Mouse (Mus musculus) kidney, adult 18-20 months (tissue): Measurements from ENCODE around the gene Keap1.
"Not testable (repeated sequence)": the region's sequence is repeated elsewhere in the genome, so short reads cannot be mapped to it uniquely, and the experiment has no call there.

Source experiments
- DNase-seq: peaks from one replicate; pipeline ENCODE4 v3.0.0; 2021

The Keap1 gene

DNA sequence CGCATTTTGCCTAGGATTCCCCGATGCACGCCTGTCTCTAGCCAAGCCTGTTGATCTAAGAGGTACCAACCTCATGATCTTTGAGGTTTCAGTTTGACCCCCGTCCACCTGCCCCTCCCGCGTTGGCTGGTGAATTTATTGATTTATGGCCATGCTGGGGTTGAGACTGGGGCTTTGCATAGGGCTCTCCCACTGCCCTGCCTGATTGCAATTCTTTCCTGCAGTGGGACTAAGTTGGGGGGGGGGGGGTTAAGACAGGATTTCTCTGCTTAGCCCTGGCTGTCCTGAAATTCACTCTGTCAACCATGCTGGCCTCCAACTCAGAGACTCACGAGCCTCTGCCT is 13.8 kb downstream of the Keap1 start:
- DNase-seq: no peak

DNA sequence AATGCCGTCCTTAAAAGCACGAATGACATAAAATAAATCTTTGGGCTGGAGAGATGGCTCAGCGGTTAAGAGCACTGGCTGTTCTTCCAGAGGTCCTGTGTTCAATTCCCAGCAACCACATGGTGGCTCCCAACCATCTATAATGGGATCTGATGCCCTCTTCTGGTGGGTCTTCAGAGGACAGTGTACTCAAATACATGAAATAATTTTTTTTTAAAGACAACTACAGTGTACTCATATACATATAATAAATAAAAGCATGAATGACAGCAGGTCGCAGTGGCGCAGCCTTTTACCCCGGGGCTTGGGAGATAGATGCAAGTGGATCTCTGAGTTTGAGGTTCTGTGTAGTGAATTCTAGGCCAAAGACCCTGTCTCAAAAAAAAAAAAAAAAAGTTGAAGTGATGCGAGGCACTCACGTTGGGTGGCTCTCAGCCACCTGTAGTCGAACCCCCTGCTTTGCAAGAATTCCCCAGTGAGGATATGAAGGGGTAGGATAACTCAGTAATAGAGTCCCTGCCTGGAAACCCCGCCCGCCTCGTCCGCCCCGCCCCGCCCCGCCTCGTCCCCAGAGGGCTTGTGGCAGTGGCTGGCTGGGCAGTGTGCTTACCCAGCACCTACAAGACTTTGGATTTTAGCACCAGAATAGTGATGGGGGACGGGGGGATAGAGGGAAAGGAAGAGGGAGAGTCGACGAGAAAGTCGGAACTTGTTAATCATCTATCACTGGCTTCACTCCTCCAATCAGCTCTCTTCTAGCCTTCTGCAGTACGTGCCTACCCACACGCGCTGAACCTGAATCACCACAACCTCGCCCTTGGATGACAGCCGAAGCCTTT is 14.4 kb downstream of the Keap1 start:
- peak; percentile 53 for DNase-seq

DNA sequence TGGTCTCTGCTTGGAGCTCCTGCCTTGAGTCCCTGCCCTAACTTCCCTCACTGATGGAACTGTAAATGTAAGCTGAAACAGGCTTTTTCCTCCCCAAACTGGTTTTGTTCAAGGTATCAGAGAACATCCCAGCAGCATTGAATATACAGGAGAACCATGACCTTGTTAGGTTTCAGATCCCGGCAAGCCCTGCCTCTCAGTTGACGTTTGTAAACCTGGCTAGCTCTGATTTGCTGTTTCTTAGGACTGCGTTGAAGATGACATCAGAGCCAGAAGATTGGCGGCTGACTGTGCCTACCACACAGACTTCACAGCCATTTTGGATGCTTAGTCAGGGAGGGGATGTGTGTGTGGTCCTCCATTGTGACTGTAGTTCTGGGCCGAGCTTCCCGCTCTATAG is 15.3 kb downstream of the Keap1 start:
- DNase-seq: no peak

DNA sequence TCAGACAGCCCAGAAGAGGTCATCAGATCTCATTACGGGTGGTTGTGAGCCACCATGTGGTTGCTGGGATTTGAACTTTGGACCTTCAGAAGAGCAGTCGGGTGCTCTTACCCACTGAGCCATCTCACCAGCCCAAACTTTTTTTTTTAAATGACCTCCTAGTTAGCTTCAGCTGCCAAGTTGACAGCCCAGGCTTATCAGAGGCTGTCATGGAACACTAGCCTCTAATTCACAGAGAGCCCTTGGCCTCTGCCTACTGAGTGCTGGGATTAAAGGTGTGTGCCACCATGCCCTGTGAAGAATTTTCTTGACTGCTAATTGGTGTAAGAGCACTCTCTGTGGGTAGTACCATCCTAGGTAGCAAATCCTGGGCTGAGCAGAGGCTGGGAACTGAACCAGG is 15.7 kb downstream of the Keap1 start:
- DNase-seq: not testable (repeated sequence)

DNA sequence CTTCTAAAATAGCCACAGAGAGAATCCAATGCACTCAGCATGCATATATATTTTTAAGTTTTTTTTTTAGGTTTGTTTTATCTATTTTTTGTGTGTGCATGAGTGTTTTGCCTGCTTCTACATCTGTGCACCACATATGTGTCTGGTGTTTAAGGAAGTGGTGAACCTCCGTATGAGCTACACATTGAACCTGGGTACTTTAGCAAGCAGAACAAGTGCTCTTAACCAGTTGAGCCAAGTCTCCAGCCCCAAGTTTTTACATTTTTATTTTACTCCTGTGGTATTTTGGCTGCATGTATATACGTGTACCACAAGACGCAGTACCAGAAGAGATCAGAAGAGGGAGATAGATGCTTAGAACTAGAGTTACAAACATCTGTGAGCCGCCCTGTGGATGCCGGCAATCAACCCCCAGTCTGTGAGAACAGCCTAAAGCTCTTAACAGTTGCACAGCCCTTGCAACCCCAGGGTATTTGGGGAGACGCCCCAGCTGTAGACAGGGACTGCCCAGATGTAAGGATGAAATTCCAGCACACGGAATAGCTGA is 17.7 kb downstream of the Keap1 start:
- peak; percentile 29 for DNase-seq

DNA sequence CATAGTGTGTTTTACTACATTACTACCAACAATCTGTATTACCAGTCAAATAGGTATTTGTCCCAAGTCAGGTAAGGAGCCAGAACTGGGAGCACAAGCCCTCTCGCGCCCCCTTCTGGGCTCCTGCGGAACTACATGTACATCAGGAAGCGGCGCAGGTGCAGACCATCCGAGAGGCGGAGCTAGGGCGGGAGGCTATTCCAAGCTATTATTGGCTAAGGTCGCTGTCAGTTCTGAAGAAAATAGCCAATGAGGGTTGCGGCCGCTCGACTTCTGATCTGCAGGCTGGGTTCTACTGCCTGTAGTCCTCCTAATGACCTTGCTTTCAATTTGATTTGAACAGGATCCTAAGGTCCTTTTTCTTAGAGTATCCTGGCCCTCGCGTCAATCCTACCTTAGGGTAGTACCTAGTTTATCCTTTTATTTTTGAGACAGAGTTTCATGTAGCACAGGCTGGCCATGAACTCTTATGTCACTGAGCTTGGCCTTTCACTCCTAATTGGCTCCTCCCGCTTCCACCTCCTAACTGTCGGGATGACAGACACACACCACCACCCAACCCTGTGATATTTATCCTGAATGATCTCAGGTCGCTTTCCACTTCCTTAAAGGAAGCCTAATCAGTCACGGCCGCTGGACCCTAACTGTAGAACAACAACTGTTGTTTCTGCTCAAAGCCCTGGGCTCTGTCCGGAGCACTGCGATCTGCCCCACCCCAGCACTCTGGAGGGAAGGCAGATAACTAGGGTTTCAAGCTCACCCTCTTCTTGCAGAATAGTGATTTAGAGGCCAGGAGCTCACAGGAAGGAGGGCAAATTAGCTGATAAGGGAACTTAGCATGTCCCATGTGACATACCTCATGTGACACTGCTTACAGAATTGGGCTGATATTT is 18.4 kb downstream of the Keap1 start:
- DNase-seq: peak; percentile 97

DNA sequence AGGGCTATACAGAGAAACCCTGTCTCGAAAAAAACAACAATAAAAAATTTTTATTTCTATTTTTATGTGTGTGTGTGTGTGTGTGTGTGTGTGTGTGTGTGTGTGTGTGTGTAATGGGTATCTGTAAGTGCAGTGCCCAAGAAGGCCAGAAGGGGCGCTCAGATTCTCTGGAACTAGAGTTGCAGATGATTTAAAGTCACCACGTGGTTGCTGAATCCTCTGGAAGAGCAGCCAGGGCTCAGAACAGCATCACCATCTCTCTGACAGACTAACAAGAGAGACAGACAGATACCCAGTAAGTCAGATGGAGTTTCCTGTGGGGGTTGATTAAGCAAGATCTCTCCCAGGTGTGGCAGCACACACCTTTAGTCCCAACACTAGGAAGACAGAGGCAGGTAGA is 19.3 kb downstream of the Keap1 start:
- DNase-seq: no peak

DNA sequence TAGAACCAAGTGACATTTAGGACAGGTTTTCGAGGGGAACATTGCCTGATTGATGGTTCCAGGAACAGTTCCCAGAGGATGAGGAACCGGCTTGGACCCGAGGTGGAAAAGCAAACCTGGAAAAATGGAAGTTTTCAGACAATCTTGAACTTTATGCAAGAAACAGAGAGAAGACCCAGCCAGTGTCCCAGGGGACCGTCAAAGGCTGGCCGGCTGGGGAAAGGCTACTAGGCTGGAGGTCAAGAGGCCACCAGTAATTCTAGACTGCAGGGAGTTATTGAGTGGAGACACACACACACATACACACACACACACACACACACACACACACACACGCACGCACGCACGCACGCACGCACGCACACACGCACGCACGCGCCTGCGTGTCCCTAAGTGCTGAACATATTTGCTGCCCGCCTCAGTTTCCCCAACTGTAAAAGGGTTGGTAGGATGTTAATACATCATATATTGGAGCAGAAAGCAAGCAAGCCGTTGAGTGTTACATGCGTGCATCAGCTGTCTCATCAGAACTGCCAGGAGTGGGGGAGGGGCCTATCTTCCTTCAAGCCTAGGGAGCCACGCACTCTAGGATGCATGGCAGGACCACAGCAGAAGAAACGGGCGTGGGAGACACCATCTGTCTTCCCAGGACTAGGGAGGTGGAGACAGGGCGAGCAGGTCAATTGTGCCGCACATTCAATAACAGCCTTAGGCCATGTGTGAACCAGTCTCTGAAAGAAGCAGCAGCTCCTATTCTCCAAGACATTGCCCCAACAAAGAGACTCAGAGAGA is 22.9 kb downstream of the Keap1 start:
- DNase-seq: no peak

DNA sequence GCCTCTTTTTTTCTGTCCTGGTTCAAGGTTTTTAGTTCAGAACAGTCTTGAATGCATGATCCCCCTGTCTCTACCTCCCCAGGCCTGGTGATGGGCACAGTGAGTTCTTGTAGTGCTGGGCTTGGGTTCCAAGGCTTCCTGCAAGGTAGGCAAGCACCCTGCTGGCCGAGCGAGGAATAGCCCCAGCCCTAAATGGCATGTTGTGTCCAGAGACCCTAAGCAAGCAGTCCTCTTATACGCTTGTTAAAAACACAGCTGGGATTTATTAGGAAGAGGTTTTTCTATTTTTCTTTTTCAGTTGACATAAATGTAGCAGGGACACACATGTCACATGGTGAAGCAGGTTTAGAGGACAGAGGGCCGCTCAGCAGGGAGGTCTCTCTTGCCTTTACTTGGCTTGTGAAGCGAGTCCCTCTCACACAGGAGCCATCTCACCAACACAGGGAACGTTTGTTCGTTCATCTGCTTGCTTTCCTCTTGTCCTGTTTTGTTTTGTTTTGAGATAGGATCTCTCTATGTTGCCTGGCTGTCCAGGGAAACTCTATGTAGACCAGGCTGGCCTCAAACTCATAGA is 25.5 kb downstream of the Keap1 start:
- DNase-seq: no peak

DNA sequence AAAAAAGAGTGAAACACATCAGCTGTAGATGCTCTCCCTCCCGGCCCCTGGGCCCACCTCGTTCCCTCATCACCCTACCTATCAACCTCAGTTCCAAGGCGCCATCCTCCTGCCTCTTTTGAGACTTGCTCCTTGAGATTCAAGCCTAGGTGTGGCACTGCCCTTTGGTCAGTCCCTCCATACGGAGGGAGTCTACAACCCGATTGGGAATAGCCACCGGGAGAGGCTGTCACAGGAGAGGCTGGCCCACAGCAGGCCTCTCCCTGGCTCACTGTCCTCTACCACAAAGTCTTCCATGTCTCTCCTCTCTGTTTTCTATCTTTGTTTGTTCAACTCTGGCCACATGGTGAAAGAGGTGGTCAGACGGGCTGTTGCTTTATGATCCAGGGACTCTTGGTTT is 27.5 kb downstream of the Keap1 start:
- DNase-seq: no peak

DNA sequence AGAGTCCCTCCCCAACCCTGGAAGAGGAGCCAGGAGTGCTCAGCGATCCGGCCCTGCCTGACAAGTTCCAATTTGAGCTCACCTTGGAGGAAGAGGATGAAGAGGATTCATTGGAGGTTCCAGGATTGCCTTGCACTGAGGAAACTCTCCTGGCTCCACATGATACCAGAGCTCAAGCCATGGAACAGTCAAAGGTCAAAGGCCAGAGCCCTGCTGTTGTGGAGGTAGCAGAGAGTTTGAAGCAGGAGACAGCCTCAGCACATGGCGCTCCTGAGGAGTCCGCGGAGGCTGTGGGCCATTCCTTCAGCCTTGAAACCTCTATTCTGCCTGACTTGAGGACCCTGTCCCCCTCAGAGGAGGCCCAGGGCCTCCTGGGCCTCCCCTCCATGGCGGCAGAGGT is 28.3 kb downstream of the Keap1 start:
- DNase-seq: no peak

DNA sequence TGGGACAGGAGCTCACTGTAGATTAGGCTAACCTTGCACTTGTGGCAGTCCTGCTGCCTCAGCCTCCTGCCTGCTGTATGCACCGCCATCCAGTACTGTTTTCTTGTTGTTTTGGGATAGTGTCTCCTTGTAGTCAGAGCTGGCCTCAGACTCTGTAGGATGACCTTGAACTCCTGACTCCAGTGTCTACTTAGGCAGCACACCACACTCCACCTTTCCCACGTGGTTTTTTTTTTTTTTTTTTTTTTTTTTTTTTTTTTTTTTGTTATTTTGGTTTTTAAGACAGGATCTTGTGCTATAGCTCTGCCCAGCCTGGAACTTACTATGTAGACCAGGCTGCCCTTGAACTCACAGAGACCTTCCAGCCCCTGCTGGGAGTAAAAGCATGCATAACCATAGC is 30.5 kb downstream of the Keap1 start:
- DNase-seq: no peak

DNA sequence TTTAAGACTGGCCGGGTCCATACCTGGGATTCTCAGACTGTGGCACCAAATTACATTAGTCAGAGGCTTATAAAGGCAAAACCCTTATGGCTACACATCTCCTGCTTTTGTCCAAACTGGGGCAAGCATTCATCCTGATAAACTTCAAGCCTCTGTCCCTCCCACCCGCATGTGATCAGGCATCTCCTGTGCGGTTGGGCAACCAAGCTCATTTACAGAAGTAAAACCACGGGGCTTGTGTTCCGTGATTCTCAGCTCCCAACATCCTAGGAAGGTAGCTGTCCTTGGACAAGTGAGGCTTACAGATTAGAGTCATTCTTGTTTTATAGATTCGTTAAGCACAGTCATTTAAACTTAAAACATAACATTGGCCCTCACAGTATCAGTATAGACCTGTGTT is 32.3 kb downstream of the Keap1 start:
- DNase-seq: no peak

DNA sequence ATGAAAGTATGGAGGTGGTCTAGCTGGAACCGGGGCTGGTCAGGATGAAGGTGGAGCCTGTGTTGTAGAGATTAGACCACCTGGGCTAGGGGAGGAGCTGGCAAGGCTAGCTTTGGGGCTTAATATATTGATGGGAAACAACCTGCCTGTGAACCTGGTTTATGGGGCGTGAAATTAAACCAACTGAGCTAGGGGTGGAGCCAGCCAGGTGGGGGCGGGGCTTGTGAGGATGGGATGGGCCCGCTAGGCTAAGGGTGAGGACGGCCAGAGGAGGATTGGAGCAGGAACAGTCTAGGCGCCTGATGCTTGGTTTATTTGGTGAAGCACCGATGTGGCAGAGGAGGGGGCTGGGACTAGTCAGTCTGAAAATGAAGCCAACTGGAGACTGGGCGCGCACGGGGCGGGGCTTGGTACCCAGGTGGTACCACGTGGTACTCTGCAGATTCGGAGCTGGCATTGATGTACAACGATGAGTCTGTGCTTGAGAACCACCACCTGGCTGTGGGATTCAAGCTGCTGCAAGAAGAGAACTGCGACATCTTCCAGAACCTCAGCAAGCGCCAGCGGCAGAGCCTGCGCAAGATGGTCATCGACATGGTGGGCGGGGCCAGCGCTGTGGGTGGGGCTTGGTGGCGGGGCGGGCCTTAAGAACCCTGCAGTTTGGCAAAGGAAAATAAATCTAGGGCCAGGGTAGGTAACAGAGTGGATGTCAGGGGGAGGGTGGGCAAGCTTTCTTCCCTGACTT is 34.5 kb downstream of the Keap1 start:
- peak; percentile 77 for DNase-seq

DNA sequence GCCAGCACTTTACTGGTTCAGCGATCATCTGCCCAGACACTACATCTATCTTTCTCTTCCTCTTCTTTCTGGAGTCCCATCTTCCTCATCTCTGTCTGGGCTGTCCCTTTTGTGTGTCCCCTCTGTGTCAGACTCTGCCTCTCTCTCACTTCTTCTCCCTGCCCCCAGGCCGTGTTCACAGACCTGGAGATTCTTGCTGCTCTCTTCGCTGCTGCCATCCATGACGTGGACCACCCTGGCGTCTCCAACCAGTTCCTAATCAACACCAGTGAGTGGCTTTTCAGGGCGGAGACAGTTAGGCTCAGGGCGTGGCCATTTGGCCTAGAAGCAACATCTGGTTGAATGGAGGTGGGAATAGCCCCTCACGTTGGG is 35.0 kb downstream of the Keap1 start:
- DNase-seq: no peak

DNA sequence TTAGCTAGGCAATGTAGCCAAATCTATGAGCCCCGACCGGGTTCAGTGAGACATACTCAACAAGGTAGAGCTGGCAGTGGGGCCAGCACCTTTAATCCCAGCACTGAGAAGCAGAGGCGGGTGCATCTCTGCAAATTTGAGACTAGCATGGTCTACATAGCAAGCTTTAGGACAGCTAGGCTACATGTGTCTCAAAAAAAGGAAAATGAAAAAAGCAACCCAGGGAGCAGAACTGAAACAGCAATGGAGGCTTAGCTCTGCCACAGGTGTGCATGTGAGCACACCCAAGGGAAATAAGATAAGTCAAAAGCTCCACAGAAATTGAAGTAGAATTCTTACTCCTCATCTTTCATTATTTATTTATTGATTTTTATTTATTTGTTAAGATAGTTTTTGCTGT is 40.2 kb downstream of the Keap1 start:
- no peak for DNase-seq

DNA sequence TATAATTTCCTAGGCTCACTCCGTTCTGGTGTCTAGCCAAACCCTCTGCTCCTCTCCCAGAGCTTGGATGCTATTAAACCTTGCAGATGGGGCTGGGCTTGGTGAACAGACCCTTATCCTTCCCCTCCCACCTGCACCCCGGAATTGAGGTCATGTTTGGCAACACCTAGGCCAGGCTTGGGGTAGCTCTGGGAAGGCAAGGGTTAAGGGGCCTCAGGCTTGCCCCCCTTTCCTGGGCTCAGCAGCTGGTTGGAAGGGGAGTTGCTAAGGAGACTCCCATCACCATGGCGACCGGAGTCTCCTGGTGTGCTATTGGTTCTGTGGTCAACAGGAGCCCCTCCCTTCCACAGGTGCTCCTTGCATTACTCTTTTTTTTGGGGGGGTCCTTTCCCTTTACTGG is 41.2 kb downstream of the Keap1 start:
- DNase-seq: no peak

DNA sequence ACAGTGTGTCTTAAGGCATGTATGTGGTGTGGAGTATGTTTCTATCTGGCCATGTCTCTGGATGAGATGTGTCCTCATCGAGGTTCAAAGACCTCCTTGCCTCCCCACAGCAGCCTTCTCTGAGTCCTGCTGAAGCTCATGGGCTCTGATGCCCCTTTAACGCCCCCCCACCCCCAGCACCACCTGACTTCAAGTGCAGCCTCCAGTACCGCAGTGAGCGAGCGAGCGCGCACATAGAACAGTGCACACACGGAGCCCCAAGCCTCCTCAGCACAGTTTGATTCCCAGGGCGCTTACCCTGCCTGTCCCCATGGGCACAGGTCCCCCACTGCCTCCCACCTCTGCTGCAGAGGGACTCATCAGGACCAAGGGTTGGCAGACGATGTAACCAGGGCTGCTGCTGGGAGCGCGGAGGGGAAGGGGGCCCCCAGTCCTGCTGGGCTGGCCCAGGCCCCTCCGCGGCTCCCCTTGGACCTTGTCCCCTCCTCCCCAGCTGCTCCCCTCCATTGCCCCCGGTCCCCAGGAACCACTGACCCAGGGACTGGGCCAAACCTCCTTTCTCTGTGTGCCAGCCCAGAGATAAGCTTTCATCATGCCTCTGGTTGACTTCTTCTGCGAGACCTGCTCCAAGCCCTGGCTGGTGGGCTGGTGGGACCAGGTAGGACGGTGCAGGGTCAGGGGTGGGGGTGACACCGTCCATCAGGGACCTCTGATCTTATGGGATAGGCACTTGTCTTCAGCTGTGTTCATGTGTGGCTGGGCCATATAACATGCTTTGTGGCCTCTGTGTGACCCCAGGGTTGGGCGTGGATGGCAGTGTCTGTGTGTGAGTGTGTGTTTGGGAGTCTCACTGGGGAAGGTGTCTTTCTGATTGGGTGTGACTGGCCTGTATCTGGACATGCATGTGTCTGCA is 42.4 kb downstream of the Keap1 start:
- no peak for DNase-seq

DNA sequence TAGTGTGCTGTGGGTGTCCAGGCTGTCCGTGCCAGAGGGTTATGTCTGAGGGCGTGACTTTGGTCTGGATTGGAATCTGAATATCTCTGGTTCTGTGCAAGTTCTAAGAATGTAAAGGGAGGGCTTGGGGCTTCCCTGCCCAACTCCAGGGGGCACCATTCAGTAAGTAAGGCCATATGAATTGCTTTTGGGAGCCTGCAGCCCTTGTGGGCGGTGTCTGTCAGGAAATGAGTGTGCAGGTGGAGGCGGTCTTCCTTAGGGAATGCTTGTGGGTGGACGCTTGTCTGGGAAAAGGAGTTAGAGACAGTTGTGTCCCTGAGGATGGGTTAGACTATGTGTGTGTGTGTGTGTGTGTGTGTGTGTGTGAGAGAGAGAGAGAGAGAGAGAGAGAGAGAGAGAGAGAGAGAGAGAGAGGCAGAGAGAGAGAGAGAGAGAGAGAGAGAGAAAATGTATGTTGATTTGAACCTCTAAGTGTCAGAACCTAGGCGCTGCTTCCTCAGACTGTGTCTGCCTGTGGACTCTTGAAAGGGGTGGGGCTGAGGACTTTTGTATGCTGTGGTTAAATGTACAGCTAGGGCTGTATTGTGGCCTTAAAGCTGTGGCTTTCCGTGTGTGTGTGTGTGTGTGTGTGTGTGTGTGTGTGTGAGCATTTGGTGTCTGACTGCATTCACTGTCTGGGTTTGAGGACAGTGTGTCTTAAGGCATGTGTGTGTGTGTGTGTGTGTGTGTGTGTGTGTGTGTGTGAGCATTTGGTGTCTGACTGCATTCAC is 43.2 kb downstream of the Keap1 start:
- not testable (repeated sequence) for DNase-seq
